Mouse (Mus musculus): ENCODE results near the gene Tmem136.

DNA sequence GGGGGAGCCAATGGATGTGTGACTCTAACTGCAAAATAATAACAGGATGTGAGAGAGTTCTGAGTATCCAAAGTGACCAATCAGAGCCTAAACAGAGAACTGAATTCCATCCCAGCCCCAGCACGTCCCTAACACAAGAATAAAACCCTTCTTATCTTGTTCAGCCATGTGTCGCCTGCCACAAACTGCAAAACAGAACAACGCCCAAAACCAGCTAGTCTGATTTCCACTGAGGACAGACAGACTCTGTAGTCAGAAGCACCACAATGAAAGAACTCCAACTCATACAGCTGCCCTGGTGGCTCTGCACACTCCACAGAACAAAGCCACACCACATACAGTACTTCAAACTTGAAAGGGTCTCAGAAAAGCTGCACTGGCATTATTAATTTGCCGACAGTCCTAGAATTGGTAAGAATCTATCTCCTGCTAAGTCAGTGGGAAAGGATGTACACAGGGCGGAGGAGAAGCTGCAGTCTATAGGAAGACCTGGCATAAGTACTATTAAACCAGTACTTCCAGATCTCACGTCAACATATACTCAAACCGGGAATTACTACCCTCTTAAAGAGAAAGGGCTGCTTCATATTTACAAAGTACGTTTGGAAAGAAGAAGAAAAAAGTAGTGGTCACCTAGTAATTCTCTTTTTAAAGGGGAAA is 14.3 kb downstream of the Tmem136 start:
- TF ChIP-seq HCFC1 (IDR thresholded peaks at IDR 0.05; ENCODE audit: borderline replicate concordance, insufficient read depth, low read length) (no peak), ZNF384 (IDR thresholded peaks at IDR 0.05; ENCODE audit: low read depth, low read length) (no peak), CHD2 (IDR thresholded peaks at IDR 0.05; ENCODE audit: low read depth, low read length) (no peak)

Measured in ES-E14 (cell line).